Mouse (Mus musculus): Measurements from ENCODE around the gene Gpalpp1. TPM values are rescaled to one million over a fixed set of nuclear protein-coding genes. Genes with fewer than 3 reads are reported as not detected.

Gpalpp1 gene
- total RNA-seq, 1 experiment: 7.9 TPM

- Histone ChIP-seq H3K27ac (ENCODE audit: insufficient read depth, low read depth, low read length, poor library complexity, severe bottlenecking) (no peak overlapping the region), H3K9ac (ENCODE audit: insufficient read depth, low read depth, low read length, poor library complexity, severe bottlenecking) (no peak overlapping the region), H3K4me1 (ENCODE audit: control insufficient read depth in 2 of 2, insufficient read depth in 2 of 2, low read length in 2 of 2, poor library complexity in 1 of 2) (no peaks in the 10 kb centered on the region; a peak in 1 of 4 replicates), H3K9me3 (ENCODE audit: control insufficient read depth, insufficient read depth, low read depth, low read length) (no peaks in the 10 kb centered on the region), H3K4me3 (ENCODE audit: insufficient read depth in 1 of 2, low read depth in 1 of 2, low read length in 2 of 2, poor library complexity in 1 of 2, severe bottlenecking in 1 of 2) (no peak overlapping the region), H3K36me3 (ENCODE audit: control insufficient read depth, insufficient read depth, low read length, poor library complexity, severe bottlenecking) (peaks cover 33% of the 10 kb centered on the region)
- in situ Hi-C loops (cut with MboI; ENCODE audit: low sequenced_read_pairs in 2 of 2, unreplicated experiment in 2 of 2): no loop called here
- TF ChIP-seq CHD2 (IDR thresholded peaks at IDR 0.05; ENCODE audit: low read depth, low read length) (no peak), ZC3H11A (IDR thresholded peaks at IDR 0.05; ENCODE audit: borderline replicate concordance, low read depth, low read length) (no peak), HCFC1 (IDR thresholded peaks at IDR 0.05; ENCODE audit: borderline replicate concordance, insufficient read depth, low read length) (no peak), MAFK (IDR thresholded peaks at IDR 0.05; ENCODE audit: insufficient read depth, low read depth, low read length) (no peak), ZNF384 (IDR thresholded peaks at IDR 0.05; ENCODE audit: low read depth, low read length) (no peak)
- no peak for DNase-seq (ENCODE audit: low read depth, low spot score)
Measured at GRCm38 (mm10) chr14:76121901-76122662, 11.5 kb upstream of the Gpalpp1 start.

- Histone ChIP-seq H3K4me3 (ENCODE audit: insufficient read depth in 1 of 2, low read depth in 1 of 2, low read length in 2 of 2, poor library complexity in 1 of 2, severe bottlenecking in 1 of 2) (no peak overlapping the region), H3K27ac (ENCODE audit: insufficient read depth, low read depth, low read length, poor library complexity, severe bottlenecking) (no peak overlapping the region), H3K9ac (ENCODE audit: insufficient read depth, low read depth, low read length, poor library complexity, severe bottlenecking) (no peak overlapping the region), H3K4me1 (ENCODE audit: control insufficient read depth in 2 of 2, insufficient read depth in 2 of 2, low read length in 2 of 2, poor library complexity in 1 of 2) (no peaks in the 10 kb centered on the region; a peak in 1 of 4 replicates), H3K36me3 (ENCODE audit: control insufficient read depth, insufficient read depth, low read length, poor library complexity, severe bottlenecking) (peaks cover 30% of the 10 kb centered on the region), H3K9me3 (ENCODE audit: control insufficient read depth, insufficient read depth, low read depth, low read length) (no peaks in the 10 kb centered on the region)
- TF ChIP-seq CHD2 (IDR thresholded peaks at IDR 0.05; ENCODE audit: low read depth, low read length) (no peak), ZNF384 (IDR thresholded peaks at IDR 0.05; ENCODE audit: low read depth, low read length) (no peak)
- no peak for DNase-seq (ENCODE audit: low read depth, low spot score)
- in situ Hi-C loops (cut with MboI; ENCODE audit: low sequenced_read_pairs in 2 of 2, unreplicated experiment in 2 of 2): no loop called here
Measured at GRCm38 (mm10) chr14:76120472-76120871, 9.9 kb upstream of the Gpalpp1 start.

GRCm38 (mm10) chr14:76118963-76119362 lies 8.4 kb upstream of the Gpalpp1 start:
- no peak for TF ChIP-seq MAFK (IDR thresholded peaks at IDR 0.05; ENCODE audit: insufficient read depth, low read depth, low read length)
- H3K27ac ChIP-seq (ENCODE audit: insufficient read depth, low read depth, low read length, poor library complexity, severe bottlenecking): no peak overlapping the region
- H3K36me3 ChIP-seq (ENCODE audit: control insufficient read depth, insufficient read depth, low read length, poor library complexity, severe bottlenecking): peaks cover 33% of the 10 kb centered on the region
- H3K9me3 ChIP-seq (ENCODE audit: control insufficient read depth, insufficient read depth, low read depth, low read length): no peaks in the 10 kb centered on the region
- in situ Hi-C loops (cut with MboI; ENCODE audit: low sequenced_read_pairs in 2 of 2, unreplicated experiment in 2 of 2): no loop called here
- no peak for DNase-seq (ENCODE audit: low read depth, low spot score)
- no peak overlapping the region for H3K4me3 ChIP-seq (ENCODE audit: insufficient read depth in 1 of 2, low read depth in 1 of 2, low read length in 2 of 2, poor library complexity in 1 of 2, severe bottlenecking in 1 of 2)
- no peaks in the 10 kb centered on the region; a peak in 1 of 4 replicates for H3K4me1 ChIP-seq (ENCODE audit: control insufficient read depth in 2 of 2, insufficient read depth in 2 of 2, low read length in 2 of 2, poor library complexity in 1 of 2)
- H3K9ac ChIP-seq (ENCODE audit: insufficient read depth, low read depth, low read length, poor library complexity, severe bottlenecking): no peak overlapping the region

GRCm38 (mm10) chr14:76115744-76116143 lies 5.2 kb upstream of the Gpalpp1 start:
- no peak for DNase-seq (ENCODE audit: low read depth, low spot score)
- Histone ChIP-seq H3K4me1 (ENCODE audit: control insufficient read depth in 2 of 2, insufficient read depth in 2 of 2, low read length in 2 of 2, poor library complexity in 1 of 2) (peaks cover 0 to 4% of the 10 kb centered on the region in 2 experiments; a peak in 2 of 4 replicates), H3K9ac (ENCODE audit: insufficient read depth, low read depth, low read length, poor library complexity, severe bottlenecking) (no peak overlapping the region), H3K27ac (ENCODE audit: insufficient read depth, low read depth, low read length, poor library complexity, severe bottlenecking) (no peak overlapping the region), H3K9me3 (ENCODE audit: control insufficient read depth, insufficient read depth, low read depth, low read length) (no peaks in the 10 kb centered on the region), H3K36me3 (ENCODE audit: control insufficient read depth, insufficient read depth, low read length, poor library complexity, severe bottlenecking) (peaks cover 22% of the 10 kb centered on the region), H3K4me3 (ENCODE audit: insufficient read depth in 1 of 2, low read depth in 1 of 2, low read length in 2 of 2, poor library complexity in 1 of 2, severe bottlenecking in 1 of 2) (no peak overlapping the region)
- TF ChIP-seq CHD2 (IDR thresholded peaks at IDR 0.05; ENCODE audit: low read depth, low read length) (no peak), ZC3H11A (IDR thresholded peaks at IDR 0.05; ENCODE audit: borderline replicate concordance, low read depth, low read length) (no peak), HCFC1 (IDR thresholded peaks at IDR 0.05; ENCODE audit: borderline replicate concordance, insufficient read depth, low read length) (no peak), MAFK (IDR thresholded peaks at IDR 0.05; ENCODE audit: insufficient read depth, low read depth, low read length) (no peak), ZNF384 (IDR thresholded peaks at IDR 0.05; ENCODE audit: low read depth, low read length) (no peak)
- in situ Hi-C loops (cut with MboI; ENCODE audit: low sequenced_read_pairs in 2 of 2, unreplicated experiment in 2 of 2): no loop called here

- no peak overlapping the region for H3K27ac ChIP-seq (ENCODE audit: insufficient read depth, low read depth, low read length, poor library complexity, severe bottlenecking)
- H3K9me3 ChIP-seq (ENCODE audit: control insufficient read depth, insufficient read depth, low read depth, low read length): no peaks in the 10 kb centered on the region
- peaks cover 3% of the 10 kb centered on the region for H3K36me3 ChIP-seq (ENCODE audit: control insufficient read depth, insufficient read depth, low read length, poor library complexity, severe bottlenecking)
- no peak for TF ChIP-seq ZC3H11A (IDR thresholded peaks at IDR 0.05; ENCODE audit: borderline replicate concordance, low read depth, low read length)
- TF ChIP-seq HCFC1 (IDR thresholded peaks at IDR 0.05; ENCODE audit: borderline replicate concordance, insufficient read depth, low read length): no peak
- TF ChIP-seq ZNF384 (IDR thresholded peaks at IDR 0.05; ENCODE audit: low read depth, low read length): no peak
- no peak for TF ChIP-seq MAFK (IDR thresholded peaks at IDR 0.05; ENCODE audit: insufficient read depth, low read depth, low read length)
- no peak for DNase-seq (ENCODE audit: low read depth, low spot score)
- H3K4me1 ChIP-seq (ENCODE audit: control insufficient read depth in 2 of 2, insufficient read depth in 2 of 2, low read length in 2 of 2, poor library complexity in 1 of 2): no peaks in the 10 kb centered on the region
- no peak overlapping the region for H3K4me3 ChIP-seq (ENCODE audit: insufficient read depth in 1 of 2, low read depth in 1 of 2, low read length in 2 of 2, poor library complexity in 1 of 2, severe bottlenecking in 1 of 2)
- H3K9ac ChIP-seq (ENCODE audit: insufficient read depth, low read depth, low read length, poor library complexity, severe bottlenecking): no peak overlapping the region
- in situ Hi-C loops (cut with MboI; ENCODE audit: low sequenced_read_pairs in 2 of 2, unreplicated experiment in 2 of 2): loop anchor here (25.0 kb wide), 1 partner anchor 212 kb away; no protein-coding TSS in a partner anchor
Measured at GRCm38 (mm10) chr14:76099543-76099942, 11.0 kb downstream of the Gpalpp1 start.

All from ES-E14 (cell line).